Mouse (Mus musculus): ENCODE results near the gene Myl6b. TPM values are rescaled to one million over a fixed set of nuclear protein-coding genes. Genes with fewer than 3 reads are reported as not detected.

Gene Myl6b
- polyA plus RNA-seq, 1 experiment from 2014 or later = 3.9 TPM

GRCm38 (mm10) chr10:128455280-128455679, 43.2 kb downstream of the Myl6b start:
- DNase-seq (ENCODE audit: low spot score) (peak; percentile 47), ATAC-seq (replicated peaks; ENCODE audit: low FRiP score) (no peak)
- Histone ChIP-seq H3K4me1 (replicated peaks; ENCODE audit: control insufficient read depth, insufficient read depth, low read length) (peaks cover 3% of the 10 kb centered on the region; the same call in 1 of the 2 replicates), H3K4me3 (ENCODE audit: low read depth, low read length) (no peak overlapping the region), H3K27ac (ENCODE audit: low read depth, low read length) (no peak overlapping the region), H3K4me2 (peak overlapping the region; percentile 43), H3K36me3 (ENCODE audit: control insufficient read depth, insufficient read depth, low read length) (no peaks in the 10 kb centered on the region), H3K27me3 (replicated peaks; ENCODE audit: control insufficient read depth, insufficient read depth, low read length) (no peaks in the 10 kb centered on the region), H3K9ac (ENCODE audit: low read depth, low read length) (no peak overlapping the region), H3K9me3 (ENCODE audit: control insufficient read depth, low read length) (no peaks in the 10 kb centered on the region)
- 1% methylated on average over 6 of the region's 6 CpGs for WGBS

- H3K27me3 ChIP-seq (replicated peaks; ENCODE audit: control insufficient read depth, insufficient read depth, low read length) = no peaks in the 10 kb centered on the region
- WGBS = 74% methylated on average over 3 of the region's 3 CpGs
- no peak overlapping the region for H3K4me3 ChIP-seq (ENCODE audit: low read depth, low read length)
- H3K4me2 ChIP-seq = no peak overlapping the region
- H3K27ac ChIP-seq (ENCODE audit: low read depth, low read length) = no peak overlapping the region
- no peaks in the 10 kb centered on the region for H3K36me3 ChIP-seq (ENCODE audit: control insufficient read depth, insufficient read depth, low read length)
- H3K4me1 ChIP-seq (replicated peaks; ENCODE audit: control insufficient read depth, insufficient read depth, low read length) = no peaks in the 10 kb centered on the region
- no peaks in the 10 kb centered on the region for H3K9me3 ChIP-seq (ENCODE audit: control insufficient read depth, low read length)
- no peak for DNase-seq (ENCODE audit: low spot score)
- no peak for ATAC-seq (replicated peaks; ENCODE audit: low FRiP score)
- H3K9ac ChIP-seq (ENCODE audit: low read depth, low read length) = no peak overlapping the region
Observed at GRCm38 (mm10) chr10:128454471-128454870, 44.0 kb downstream of the Myl6b start.

GRCm38 (mm10) chr10:128451014-128451413, 47.5 kb downstream of the Myl6b start:
- H3K27me3 ChIP-seq (replicated peaks; ENCODE audit: control insufficient read depth, insufficient read depth, low read length) = no peaks in the 10 kb centered on the region
- ATAC-seq (replicated peaks; ENCODE audit: low FRiP score) (no peak), DNase-seq (ENCODE audit: low spot score) (no peak)
- H3K4me2 ChIP-seq = no peak overlapping the region
- no peak overlapping the region for H3K4me3 ChIP-seq (ENCODE audit: low read depth, low read length)
- H3K4me1 ChIP-seq (replicated peaks; ENCODE audit: control insufficient read depth, insufficient read depth, low read length) = no peaks in the 10 kb centered on the region
- no peaks in the 10 kb centered on the region for H3K36me3 ChIP-seq (ENCODE audit: control insufficient read depth, insufficient read depth, low read length)
- no peaks in the 10 kb centered on the region for H3K9me3 ChIP-seq (ENCODE audit: control insufficient read depth, low read length)
- H3K9ac ChIP-seq (ENCODE audit: low read depth, low read length) = no peak overlapping the region
- 83% methylated on average over 6 of the region's 6 CpGs for WGBS
- H3K27ac ChIP-seq (ENCODE audit: low read depth, low read length) = no peak overlapping the region

- H3K9ac ChIP-seq (ENCODE audit: low read depth, low read length) = no peak overlapping the region
- ATAC-seq (replicated peaks; ENCODE audit: low FRiP score) (no peak), DNase-seq (ENCODE audit: low spot score) (no peak)
- H3K27ac ChIP-seq (ENCODE audit: low read depth, low read length) = no peak overlapping the region
- no peaks in the 10 kb centered on the region; the same call in 1 of the 2 replicates for H3K36me3 ChIP-seq (ENCODE audit: control insufficient read depth, insufficient read depth, low read length)
- 37% methylated on average over 4 of the region's 4 CpGs for WGBS
- H3K4me3 ChIP-seq (ENCODE audit: low read depth, low read length) = no peak overlapping the region
- H3K27me3 ChIP-seq (replicated peaks; ENCODE audit: control insufficient read depth, insufficient read depth, low read length) = no peaks in the 10 kb centered on the region
- H3K4me1 ChIP-seq (replicated peaks; ENCODE audit: control insufficient read depth, insufficient read depth, low read length) = no peaks in the 10 kb centered on the region
- H3K9me3 ChIP-seq (ENCODE audit: control insufficient read depth, low read length) = no peaks in the 10 kb centered on the region
- no peak overlapping the region for H3K4me2 ChIP-seq
Observed at GRCm38 (mm10) chr10:128445407-128445806, 53.1 kb downstream of the Myl6b start.

- no peak overlapping the region for H3K9ac ChIP-seq (ENCODE audit: low read depth, low read length)
- H3K4me1 ChIP-seq (replicated peaks; ENCODE audit: control insufficient read depth, insufficient read depth, low read length) = no peaks in the 10 kb centered on the region
- no peak overlapping the region for H3K4me3 ChIP-seq (ENCODE audit: low read depth, low read length)
- no peaks in the 10 kb centered on the region for H3K27me3 ChIP-seq (replicated peaks; ENCODE audit: control insufficient read depth, insufficient read depth, low read length)
- H3K9me3 ChIP-seq (ENCODE audit: control insufficient read depth, low read length) = no peaks in the 10 kb centered on the region
- WGBS = 74% methylated on average over 6 of the region's 6 CpGs
- no peak overlapping the region for H3K4me2 ChIP-seq
- ATAC-seq (replicated peaks; ENCODE audit: low FRiP score) (no peak), DNase-seq (ENCODE audit: low spot score) (no peak)
- peaks cover 6% of the 10 kb centered on the region; the same call in 1 of the 2 replicates for H3K36me3 ChIP-seq (ENCODE audit: control insufficient read depth, insufficient read depth, low read length)
- no peak overlapping the region for H3K27ac ChIP-seq (ENCODE audit: low read depth, low read length)
Observed at GRCm38 (mm10) chr10:128444354-128444753, 54.1 kb downstream of the Myl6b start.

Small RNA genes within 50 kb of the gene (microRNA-seq; reads per million reads assigned to microRNA genes)
- gene Mir6916 (ENCODE audit: borderline number of aligned reads) (not detected), gene Mir8105 (ENCODE audit: borderline number of aligned reads) (1.1 reads per million)

Other genes with a start within 250 kb of the Myl6b start
- gene Apon, start 244.6 kb downstream of the Myl6b start, polyA plus RNA-seq (2014; fragmentation: Nextera tagmentation; extraction: Ambion mirVana) = 0.43 and 0.92 TPM in 2 replicates
- gene Apof, start 230.0 kb downstream of the Myl6b start, polyA plus RNA-seq (2014; fragmentation: Nextera tagmentation; extraction: Ambion mirVana) = 25.0 and 28.0 TPM in 2 replicates
- 12.5 and 14.9 TPM in 2 replicates for gene Stat2, start 228.1 kb downstream of the Myl6b start, polyA plus RNA-seq (2014; fragmentation: Nextera tagmentation; extraction: Ambion mirVana)
- gene Il23a, start 199.9 kb downstream of the Myl6b start, polyA plus RNA-seq (2014; fragmentation: Nextera tagmentation; extraction: Ambion mirVana) = 0.12 and 0.22 TPM in 2 replicates
- gene Pan2, start 195.3 kb downstream of the Myl6b start, polyA plus RNA-seq (2014; fragmentation: Nextera tagmentation; extraction: Ambion mirVana) = 27.8 and 29.9 TPM in 2 replicates
- gene Cnpy2, start 176.2 kb downstream of the Myl6b start, polyA plus RNA-seq (2014; fragmentation: Nextera tagmentation; extraction: Ambion mirVana) = 195 and 221 TPM in 2 replicates
- gene Cs, start 161.0 kb downstream of the Myl6b start, polyA plus RNA-seq (2014; fragmentation: Nextera tagmentation; extraction: Ambion mirVana) = 255 and 280 TPM in 2 replicates
- 8.4 and 10.5 TPM in 2 replicates for gene Coq10a, start 129.7 kb downstream of the Myl6b start, polyA plus RNA-seq (2014; fragmentation: Nextera tagmentation; extraction: Ambion mirVana)
- gene Ankrd52, start 121.6 kb downstream of the Myl6b start, polyA plus RNA-seq (2014; fragmentation: Nextera tagmentation; extraction: Ambion mirVana) = 12.2 and 13.4 TPM in 2 replicates
- gene Slc39a5, start 97.5 kb downstream of the Myl6b start, polyA plus RNA-seq (2014; fragmentation: Nextera tagmentation; extraction: Ambion mirVana) = 16.5 and 17.6 TPM in 2 replicates
- gene Nabp2, start 87.2 kb downstream of the Myl6b start, polyA plus RNA-seq (2014; fragmentation: Nextera tagmentation; extraction: Ambion mirVana) = 101 and 104 TPM in 2 replicates
- 19.1 and 20.4 TPM in 2 replicates for gene Rnf41, start 87.0 kb downstream of the Myl6b start, polyA plus RNA-seq (2014; fragmentation: Nextera tagmentation; extraction: Ambion mirVana)
- 59.0 and 59.7 TPM in 2 replicates for gene Smarcc2, start 39.4 kb downstream of the Myl6b start, polyA plus RNA-seq (2014; fragmentation: Nextera tagmentation; extraction: Ambion mirVana)
- gene Myl6, start 4.5 kb downstream of the Myl6b start, polyA plus RNA-seq (2014; fragmentation: Nextera tagmentation; extraction: Ambion mirVana) = 639 and 685 TPM in 2 replicates
- gene Esyt1, start 27.2 kb upstream of the Myl6b start, polyA plus RNA-seq (2014; fragmentation: Nextera tagmentation; extraction: Ambion mirVana) = 19.1 TPM in 2 replicates
- gene Zc3h10, start 49.1 kb upstream of the Myl6b start, polyA plus RNA-seq (2014; fragmentation: Nextera tagmentation; extraction: Ambion mirVana) = 9.9 and 11.1 TPM in 2 replicates
- 3,476 and 3,859 TPM in 2 replicates for gene Rpl41, start 50.6 kb upstream of the Myl6b start, polyA plus RNA-seq (2014; fragmentation: Nextera tagmentation; extraction: Ambion mirVana)
- gene Pa2g4, start 67.3 kb upstream of the Myl6b start, polyA plus RNA-seq (2014; fragmentation: Nextera tagmentation; extraction: Ambion mirVana) = 384 and 397 TPM in 2 replicates
- gene Erbb3, start 91.0 kb upstream of the Myl6b start, polyA plus RNA-seq (2014; fragmentation: Nextera tagmentation; extraction: Ambion mirVana) = 3.0 and 3.7 TPM in 2 replicates
- gene Rps26, start 128.1 kb upstream of the Myl6b start, polyA plus RNA-seq (2014; fragmentation: Nextera tagmentation; extraction: Ambion mirVana) = 848 and 955 TPM in 2 replicates
- gene Ikzf4, start 147.3 kb upstream of the Myl6b start, polyA plus RNA-seq (2014; fragmentation: Nextera tagmentation; extraction: Ambion mirVana) = 0.96 and 1.3 TPM in 2 replicates
- gene Suox, start 175.4 kb upstream of the Myl6b start, polyA plus RNA-seq (2014; fragmentation: Nextera tagmentation; extraction: Ambion mirVana) = 12.4 and 12.5 TPM in 2 replicates
- 46.9 and 47.1 TPM in 2 replicates for gene Rab5b, start 197.6 kb upstream of the Myl6b start, polyA plus RNA-seq (2014; fragmentation: Nextera tagmentation; extraction: Ambion mirVana)
- 0.83 and 0.85 TPM in 2 replicates for gene Pmel, start 205.5 kb upstream of the Myl6b start, polyA plus RNA-seq (2014; fragmentation: Nextera tagmentation; extraction: Ambion mirVana)
- 102 and 117 TPM in 2 replicates for gene Cdk2, start 206.3 kb upstream of the Myl6b start, polyA plus RNA-seq (2014; fragmentation: Nextera tagmentation; extraction: Ambion mirVana)
- gene Dgka, start 246.2 kb upstream of the Myl6b start, polyA plus RNA-seq (2014; fragmentation: Nextera tagmentation; extraction: Ambion mirVana) = 4.6 and 5.5 TPM in 2 replicates
- gene Pym1, start 249.2 kb upstream of the Myl6b start, polyA plus RNA-seq (2014; fragmentation: Nextera tagmentation; extraction: Ambion mirVana) = 40.1 and 42.1 TPM in 2 replicates

All from liver, embryonic 11.5 days (tissue).